Mouse (Mus musculus) macrophage (primary cell): ENCODE measurements around the gene Adm. TPM values are rescaled to one million over a fixed set of nuclear protein-coding genes. Genes with fewer than 3 reads are reported as not detected.
"Not testable (repeated sequence)": the region's sequence is repeated elsewhere in the genome, so short reads cannot be mapped to it uniquely, and the experiment has no call there.

Experiments
- H3K27ac ChIP-seq: fragments of 350-480 bp; formaldehyde crosslinking; 2 replicates; pipeline ENCODE4 v1.9.0; 2021
- H3K36me3 ChIP-seq: fragments of 350-480 bp; formaldehyde crosslinking; 2 replicates; pipeline ENCODE4 v1.9.0; 2021; ENCODE audit errors: inconsistent target
- H3K4me3 ChIP-seq: fragments of 350-480 bp; formaldehyde crosslinking; 2 replicates; pipeline ENCODE4 v1.9.0; 2021; ENCODE audit errors: inconsistent target
- H3K79me2 ChIP-seq: fragments of 350-480 bp; formaldehyde crosslinking; 2 replicates; pipeline ENCODE4 v1.9.0; 2021; ENCODE audit errors: inconsistent target
- WGBS: methylation state at CpG from one replicate; pipeline ENCODE4 v1.1.7; 2026; ENCODE audit warnings: inconsistent platforms; ENCODE audit not compliant: missing documents; 5-methylcytosine and 5-hydroxymethylcytosine counted together
- polyA plus RNA-seq: library from polyadenylated mRNA; stranded (reverse); fragments of 250-400 nt; gene quantifications from 3 replicates; pipeline ENCODE4 v1.2.4, GENCODE M21; 2018; ENCODE audit warnings: inconsistent platforms

Adm gene
- polyA plus RNA-seq, 1 experiment from 2014 or later: 0.10 TPM

DNA sequence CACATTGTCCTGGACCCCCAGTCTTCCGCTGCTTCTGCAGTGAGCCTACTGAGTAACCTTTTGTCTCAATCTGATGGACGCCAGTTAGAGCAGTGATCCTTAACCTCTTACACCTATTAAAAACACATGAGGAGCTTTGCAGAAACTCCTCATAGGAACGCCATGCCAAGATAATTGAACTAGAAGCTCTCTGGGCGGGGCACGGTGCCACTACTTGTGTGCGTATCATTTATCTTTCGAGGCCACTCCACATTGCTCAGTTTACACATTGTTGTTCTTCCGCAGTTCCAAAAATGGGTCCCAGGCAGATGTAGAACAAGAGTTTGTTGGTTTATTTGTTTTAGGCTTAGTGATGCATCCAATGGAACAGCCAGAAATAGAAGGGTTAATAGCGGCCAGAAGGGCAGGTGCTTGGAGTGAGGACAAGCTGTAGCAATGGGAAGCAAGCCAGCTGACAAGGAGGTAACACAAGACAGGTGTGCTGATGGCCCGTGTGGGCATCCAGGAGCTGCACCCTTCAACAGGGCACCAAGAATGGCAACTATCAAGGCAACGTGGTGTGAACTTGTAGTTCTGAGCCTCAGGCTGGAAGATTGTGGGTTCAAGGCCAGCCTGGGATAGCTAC is 11.9 kb downstream of the Adm start:
- Histone ChIP-seq H3K79me2 (no peaks in the 10 kb centered on the region), H3K36me3 (no peaks in the 10 kb centered on the region), H3K4me3 (no peak overlapping the region), H3K27ac (no peak overlapping the region)
- WGBS: 89% methylated on average over 10 of the region's 11 CpGs

DNA sequence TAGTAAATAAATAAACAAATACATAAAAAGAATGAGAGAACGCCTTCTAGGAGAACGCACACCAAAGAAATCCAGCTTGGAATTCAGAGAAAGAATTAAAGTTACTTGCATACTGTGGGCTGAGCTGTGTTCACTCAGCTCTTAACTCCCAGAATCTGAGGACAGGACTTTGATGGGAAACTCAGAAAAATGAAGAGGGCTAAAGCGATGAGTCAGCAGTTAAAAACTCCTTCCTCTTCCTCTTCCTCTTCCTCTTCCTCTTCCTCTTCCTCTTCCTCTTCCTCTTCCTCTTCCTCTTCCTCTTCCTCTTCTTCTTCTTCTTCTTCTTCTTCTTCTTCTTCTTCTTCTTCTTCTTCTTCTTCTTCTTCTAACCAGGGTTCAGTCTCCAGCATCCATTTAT is 12.5 kb downstream of the Adm start:
- not testable (repeated sequence) for H3K36me3 ChIP-seq, H3K4me3 ChIP-seq, H3K79me2 ChIP-seq, H3K27ac ChIP-seq
- WGBS: 97% methylated on average over 3 of the region's 3 CpGs

DNA sequence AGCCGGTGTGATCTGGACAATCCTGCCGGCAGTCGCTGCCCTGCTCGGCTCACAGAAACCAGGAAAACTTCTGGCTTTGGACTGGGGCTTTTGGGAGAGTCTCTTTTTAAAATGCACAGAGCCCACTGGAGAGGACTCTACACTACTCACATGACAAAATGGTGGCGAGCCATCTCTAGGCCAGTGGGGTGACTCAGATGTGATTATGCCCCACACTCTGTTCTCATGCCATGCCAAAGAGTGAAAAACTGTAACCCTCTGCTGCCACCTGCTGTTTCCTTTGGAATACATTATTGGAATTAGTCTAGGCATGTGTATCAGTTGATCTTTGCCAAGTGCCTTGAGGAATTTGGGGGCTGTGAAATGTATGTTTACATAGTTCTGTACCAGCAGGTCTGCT is 17.9 kb downstream of the Adm start:
- 82% methylated on average over 5 of the region's 5 CpGs for WGBS
- no peaks in the 10 kb centered on the region for H3K36me3 ChIP-seq

DNA sequence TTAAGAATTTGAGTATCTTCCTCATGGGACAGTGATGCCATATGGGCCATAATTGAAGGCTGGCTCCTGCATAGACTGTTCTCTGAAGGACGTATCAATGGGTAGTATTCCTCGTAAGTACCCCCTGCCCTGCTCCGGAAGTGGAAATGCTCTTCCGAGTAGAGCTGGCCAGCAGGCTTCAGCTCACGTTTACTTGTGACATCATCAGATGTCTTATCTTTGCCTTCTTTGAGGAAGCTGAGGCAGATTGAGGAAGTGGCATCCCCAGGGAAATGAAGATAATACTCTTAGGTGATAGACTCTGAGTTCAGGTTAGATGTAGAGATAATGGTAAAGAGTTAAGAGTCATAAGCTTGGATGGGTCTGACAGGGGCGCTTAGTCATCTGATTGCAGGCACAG is 18.4 kb downstream of the Adm start:
- WGBS: 67% methylated on average over 6 of the region's 6 CpGs
- Histone ChIP-seq H3K79me2 (no peaks in the 10 kb centered on the region), H3K36me3 (no peaks in the 10 kb centered on the region), H3K4me3 (no peak overlapping the region), H3K27ac (no peak overlapping the region)

More for the DNA sequence above, 17.9 kb downstream of the Adm start:
- Histone ChIP-seq H3K4me3 (no peak overlapping the region), H3K27ac (no peak overlapping the region), H3K79me2 (no peaks in the 10 kb centered on the region)

DNA sequence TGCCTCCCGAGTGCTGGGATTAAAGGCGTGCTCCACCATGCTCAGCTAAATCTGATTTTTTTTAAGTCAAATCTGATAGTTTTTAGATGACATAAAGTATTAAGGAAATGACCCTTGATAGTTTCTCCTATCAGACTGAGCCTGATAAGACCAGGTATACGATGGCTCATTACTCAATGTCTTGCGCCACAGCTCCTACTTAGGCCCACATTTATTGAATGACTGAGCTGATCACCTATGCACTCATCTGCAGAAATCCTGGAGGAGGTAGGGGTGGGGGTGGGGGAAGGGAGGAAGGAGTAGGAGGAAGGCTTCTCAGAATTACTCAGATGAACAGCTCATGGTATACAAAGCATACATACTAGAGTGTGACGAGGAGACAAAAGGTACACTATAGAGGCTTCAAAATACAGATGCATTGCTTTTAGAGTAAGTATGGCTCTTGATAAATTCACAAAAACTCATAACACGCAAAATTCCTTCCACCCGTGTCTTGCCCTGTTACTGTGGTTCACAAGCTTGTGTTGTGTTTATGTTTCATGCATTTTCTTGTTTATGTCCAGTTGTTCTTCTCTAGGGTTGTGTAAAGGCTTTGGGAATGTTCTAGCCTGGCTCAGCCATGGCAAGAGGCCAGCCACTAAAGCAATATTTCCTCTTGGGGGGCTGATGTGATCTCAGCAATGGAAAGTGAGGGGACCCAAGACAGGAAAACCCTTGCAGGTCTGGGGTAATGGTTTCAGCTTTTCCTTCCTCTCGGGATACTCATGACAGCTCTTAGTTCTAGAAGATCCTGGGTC is 19.3 kb downstream of the Adm start:
- Histone ChIP-seq H3K79me2 (no peaks in the 10 kb centered on the region), H3K36me3 (no peaks in the 10 kb centered on the region), H3K27ac (no peak overlapping the region), H3K4me3 (no peak overlapping the region)
- 84% methylated on average over 8 of the region's 8 CpGs for WGBS

DNA sequence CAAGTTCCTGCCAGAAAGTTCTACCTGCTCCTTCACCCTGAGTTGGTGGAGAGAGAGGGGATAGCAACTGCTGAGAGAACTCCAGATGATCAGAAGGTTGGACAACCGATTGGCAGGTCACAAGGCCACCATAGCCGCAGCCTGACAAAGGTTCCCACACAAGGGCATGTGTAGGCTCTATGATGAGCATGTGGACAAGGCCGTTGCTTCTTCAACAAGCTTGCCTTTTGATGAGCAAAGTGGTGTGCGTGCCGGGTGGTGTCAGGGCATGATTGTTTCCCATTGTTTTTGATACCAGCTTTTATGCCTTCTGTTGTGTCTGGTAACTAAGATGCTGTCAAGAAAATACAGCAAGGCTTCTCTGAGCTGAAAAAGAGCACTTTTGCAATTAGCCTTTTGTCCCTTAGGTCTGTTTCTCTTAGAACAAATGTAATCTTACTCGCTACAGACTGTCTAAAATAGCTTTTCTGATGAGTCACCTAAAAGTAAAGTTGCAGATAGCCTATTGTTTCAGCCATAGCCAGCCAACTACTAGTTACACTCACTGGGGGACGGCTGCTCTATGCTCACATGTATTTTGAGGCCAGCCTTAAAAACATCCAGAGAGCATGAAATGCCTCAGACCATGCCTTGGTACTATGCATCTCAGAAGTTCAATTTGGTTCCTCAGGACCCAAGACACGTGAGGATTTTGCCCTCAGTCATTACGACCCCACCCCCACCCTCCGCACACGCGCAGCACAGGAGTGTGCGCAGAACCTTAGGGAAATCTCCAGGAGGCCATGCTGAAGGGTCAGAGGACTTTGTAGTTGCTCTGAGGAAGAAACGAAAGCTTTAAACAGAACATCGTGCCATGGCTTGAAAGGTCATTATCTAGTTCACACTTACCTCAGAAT is 20.3 kb downstream of the Adm start:
- WGBS: 96% methylated on average over 15 of the region's 15 CpGs

DNA sequence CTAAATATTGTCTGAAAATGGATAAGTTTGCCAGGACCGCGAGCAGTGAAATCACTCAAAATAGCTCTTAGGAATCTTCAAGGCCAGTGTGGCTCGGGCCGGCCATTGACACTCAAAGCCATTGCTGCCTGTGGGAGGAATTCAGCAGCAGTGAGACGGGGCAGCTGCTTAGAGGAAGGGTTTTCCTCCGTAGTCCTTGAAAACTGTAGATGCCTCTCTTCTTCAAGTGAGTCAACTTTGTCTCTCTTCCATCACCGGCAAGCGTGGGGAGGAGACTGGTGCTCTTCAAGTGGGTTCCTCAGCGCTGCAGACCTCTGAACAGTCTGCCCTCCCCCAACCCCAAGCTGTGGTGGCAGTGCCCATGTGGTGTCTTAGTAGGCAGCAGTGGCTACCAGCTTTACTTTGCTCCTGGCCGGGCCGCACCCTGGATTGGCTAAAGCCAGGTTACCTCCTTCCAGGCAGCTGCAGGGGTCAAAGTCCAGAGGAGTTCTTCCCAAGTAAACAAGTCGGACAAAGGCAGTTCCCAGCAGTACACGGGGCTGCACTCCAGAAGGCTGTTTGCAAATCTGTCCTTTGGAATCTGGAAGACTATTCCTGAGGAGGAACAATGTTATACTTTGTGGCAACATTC is 21.1 kb downstream of the Adm start:
- 93% methylated on average over 12 of the region's 13 CpGs for WGBS
- Histone ChIP-seq H3K27ac (no peak overlapping the region), H3K4me3 (no peak overlapping the region), H3K36me3 (no peaks in the 10 kb centered on the region), H3K79me2 (no peaks in the 10 kb centered on the region)

More for the DNA sequence above, 20.3 kb downstream of the Adm start:
- H3K79me2 ChIP-seq: no peaks in the 10 kb centered on the region
- no peaks in the 10 kb centered on the region for H3K36me3 ChIP-seq
- H3K27ac ChIP-seq: no peak overlapping the region
- no peak overlapping the region for H3K4me3 ChIP-seq

DNA sequence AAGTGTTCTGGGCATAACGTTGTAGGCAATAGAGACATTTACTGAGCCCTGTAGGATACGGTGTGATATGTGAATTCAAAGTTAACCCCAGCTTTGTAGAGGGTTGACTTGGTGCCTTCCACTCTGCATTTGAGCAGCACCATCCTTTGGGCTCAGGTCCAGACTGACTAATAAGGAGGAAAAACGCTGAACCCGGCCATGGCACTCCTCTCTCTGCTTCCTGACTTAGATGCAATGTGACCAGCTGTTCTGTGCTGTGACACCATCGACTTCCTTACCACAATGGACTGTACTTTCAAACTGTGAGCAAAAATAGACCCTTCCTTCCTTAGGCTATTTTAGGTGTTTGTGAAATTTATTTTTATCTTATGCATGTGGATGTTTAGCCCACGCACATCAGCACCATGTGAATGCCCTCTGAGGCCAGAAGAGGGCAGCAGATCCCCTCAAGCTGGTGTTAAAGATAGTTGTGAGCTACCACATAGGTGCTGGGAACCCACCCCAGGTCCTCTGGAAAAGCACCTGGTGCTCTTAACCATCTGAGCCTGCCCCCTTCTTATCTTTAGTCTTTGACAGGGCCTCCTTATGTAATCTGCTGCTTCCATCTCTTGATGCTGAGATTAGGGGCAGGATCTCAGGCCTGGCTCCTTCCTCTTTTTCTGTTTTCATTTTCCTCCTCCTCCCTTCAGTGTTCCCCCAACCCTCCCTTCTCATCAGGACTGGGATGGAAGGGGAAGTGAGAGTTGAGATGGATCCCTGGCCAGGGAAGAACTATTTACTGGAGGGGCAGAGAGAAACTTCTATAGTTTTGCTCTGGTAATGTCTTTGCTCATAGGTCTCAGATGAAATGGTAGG is 21.9 kb downstream of the Adm start:
- Histone ChIP-seq H3K36me3 (no peaks in the 10 kb centered on the region), H3K27ac (no peak overlapping the region), H3K4me3 (no peak overlapping the region), H3K79me2 (no peaks in the 10 kb centered on the region)
- WGBS: 74% methylated on average over 6 of the region's 6 CpGs

DNA sequence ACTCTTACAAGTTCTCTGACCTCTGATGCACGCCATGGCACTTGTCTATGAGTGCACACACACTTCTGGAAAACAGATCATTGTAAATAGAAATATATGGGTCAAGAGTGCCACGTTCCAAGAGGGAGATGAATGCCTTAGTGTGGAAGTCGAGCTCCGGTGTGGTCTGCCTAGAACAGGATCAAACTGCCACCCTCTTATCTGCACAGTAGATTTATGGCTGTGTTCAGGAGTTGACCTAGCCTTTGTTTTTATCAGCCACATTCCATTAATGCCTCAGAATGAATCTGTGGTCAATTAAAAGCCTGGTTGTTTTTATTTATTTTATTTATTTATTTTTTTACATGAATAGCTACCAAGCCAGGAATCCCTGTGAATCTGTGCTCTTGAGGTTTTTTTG is 23.0 kb downstream of the Adm start:
- 85% methylated on average over 4 of the region's 4 CpGs for WGBS
- no peaks in the 10 kb centered on the region for H3K36me3 ChIP-seq
- no peaks in the 10 kb centered on the region for H3K79me2 ChIP-seq
- H3K4me3 ChIP-seq: no peak overlapping the region
- H3K27ac ChIP-seq: no peak overlapping the region

DNA sequence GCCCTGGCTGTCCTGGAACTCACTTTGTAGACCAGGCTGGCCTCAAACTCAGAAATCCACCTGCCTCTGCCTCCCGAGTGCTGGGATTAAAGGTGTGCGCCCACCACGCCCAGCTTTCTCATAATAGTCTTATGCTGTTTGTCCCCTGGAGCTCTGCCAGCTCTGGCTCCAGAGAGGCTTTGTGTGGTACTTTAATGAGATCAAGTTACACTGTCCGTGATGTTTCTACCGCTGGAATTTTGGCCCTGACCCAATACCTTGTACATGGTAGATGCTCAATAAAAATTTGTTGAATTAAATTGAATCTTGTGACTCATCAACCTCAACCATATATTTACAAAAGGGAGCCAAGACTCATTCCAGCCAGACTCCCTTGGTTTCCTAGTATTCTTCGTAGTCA is 23.6 kb downstream of the Adm start:
- Histone ChIP-seq H3K27ac (no peak overlapping the region), H3K79me2 (no peaks in the 10 kb centered on the region), H3K36me3 (no peaks in the 10 kb centered on the region), H3K4me3 (no peak overlapping the region)
- WGBS: 87% methylated on average over 6 of the region's 6 CpGs

DNA sequence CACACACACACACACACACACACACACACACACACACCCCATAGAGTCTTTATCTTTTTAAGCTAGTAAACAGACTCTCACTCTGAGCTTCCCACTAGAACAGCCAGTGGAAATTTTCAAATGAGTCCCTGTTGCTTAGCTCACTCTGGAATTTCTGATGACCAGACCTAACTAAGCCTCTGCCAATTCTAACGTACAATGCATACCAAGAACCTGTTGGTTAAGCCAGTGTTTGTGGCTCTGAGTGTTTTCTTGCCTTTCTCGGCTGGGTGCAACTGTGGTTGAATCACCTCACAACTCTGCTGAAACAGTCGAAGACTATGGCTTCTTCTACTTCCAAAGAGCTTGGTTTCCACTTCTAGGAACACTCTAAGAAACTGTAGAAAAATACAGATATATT is 27.8 kb downstream of the Adm start:
- WGBS: 96% methylated on average over 3 of the region's 3 CpGs
- Histone ChIP-seq H3K27ac (no peak overlapping the region), H3K79me2 (no peaks in the 10 kb centered on the region), H3K4me3 (no peak overlapping the region), H3K36me3 (no peaks in the 10 kb centered on the region)

DNA sequence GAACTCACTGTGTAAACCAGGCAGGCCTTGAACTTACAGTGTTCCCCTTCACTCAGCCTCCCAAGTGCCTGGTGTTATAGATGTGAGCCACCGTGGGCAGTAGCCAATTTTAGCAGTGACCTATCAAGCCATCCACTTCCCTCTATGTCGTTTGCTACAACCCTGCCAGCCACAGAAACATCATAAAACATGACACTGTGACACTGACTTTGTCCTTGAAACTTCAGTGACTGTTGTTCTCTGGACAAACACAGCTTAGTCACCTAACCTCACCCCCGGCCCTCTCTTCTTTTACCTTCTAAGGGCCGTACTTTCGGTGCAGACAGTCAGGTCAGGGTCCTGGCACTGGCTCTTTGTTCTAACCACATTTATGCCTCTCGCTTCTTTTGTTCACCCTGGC is 28.5 kb downstream of the Adm start:
- Histone ChIP-seq H3K4me3 (no peak overlapping the region), H3K27ac (no peak overlapping the region), H3K36me3 (no peaks in the 10 kb centered on the region), H3K79me2 (no peaks in the 10 kb centered on the region)
- 44% methylated on average over 6 of the region's 6 CpGs for WGBS

DNA sequence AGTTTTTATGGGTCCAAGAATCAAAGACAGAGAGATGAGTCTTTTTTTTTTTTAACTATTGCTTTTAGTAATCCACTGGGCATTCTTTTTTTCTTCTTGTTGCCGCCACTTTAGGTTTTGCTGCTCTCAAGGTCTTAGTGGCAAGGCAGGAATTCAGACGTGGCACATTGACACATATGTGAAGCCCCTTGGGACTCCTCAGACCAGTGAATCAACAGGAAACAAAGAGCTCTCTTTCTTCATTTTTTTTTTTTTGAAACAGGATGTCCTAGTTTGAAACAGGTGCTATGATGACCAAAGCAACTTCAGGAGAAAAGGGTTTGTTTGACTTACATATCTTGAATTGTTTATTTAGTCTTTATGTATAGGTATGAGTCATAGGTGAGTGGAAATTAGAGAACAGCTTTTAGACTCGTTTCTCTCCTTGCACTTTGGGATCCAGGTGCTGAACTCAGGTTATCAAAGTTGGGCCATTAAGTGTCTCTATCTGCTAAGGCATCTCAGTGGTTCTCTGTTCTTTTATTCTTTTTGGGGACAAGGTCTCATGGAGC is 31.0 kb downstream of the Adm start:
- no peaks in the 10 kb centered on the region for H3K36me3 ChIP-seq
- H3K4me3 ChIP-seq: no peak overlapping the region
- 57% methylated on average over 3 of the region's 3 CpGs for WGBS
- H3K79me2 ChIP-seq: no peaks in the 10 kb centered on the region
- no peak overlapping the region for H3K27ac ChIP-seq
